Mouse (Mus musculus) 416B (cell line): ENCODE results near the gene Ripk4.

Source experiments
- DNase-seq: peaks from one replicate; pipeline ENCODE4 v3.0.0; 2011; ENCODE audit warnings: low read depth

Gene Ripk4

DNA sequence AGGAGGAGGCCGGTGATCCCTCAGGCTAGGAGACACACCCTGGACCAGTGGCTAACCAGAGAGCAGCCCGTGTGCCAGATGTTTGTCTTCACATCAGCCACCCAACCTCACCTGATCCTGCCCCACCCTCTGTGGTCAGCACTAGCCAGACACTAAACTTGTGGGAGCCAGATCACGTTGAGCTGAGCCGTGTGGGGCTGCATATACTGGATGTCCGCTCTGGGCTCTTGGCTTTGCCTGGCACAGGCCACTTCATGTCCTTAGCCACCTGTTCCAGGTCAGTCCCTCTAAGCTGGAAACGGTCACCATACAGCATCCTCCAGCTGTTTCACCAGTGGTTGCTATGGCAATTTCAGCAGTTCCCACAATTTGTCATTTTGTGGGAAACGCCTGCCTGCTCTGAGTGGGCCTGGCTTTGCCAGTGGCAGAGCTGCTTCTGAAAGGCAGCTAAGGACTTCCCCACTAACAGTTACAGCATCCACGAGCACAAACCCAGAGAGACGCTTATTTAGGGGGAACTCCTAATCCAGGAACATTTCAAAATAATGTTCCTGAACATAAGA, 28.7 kb downstream of the Ripk4 start:
- DNase-seq, result no peak

DNA sequence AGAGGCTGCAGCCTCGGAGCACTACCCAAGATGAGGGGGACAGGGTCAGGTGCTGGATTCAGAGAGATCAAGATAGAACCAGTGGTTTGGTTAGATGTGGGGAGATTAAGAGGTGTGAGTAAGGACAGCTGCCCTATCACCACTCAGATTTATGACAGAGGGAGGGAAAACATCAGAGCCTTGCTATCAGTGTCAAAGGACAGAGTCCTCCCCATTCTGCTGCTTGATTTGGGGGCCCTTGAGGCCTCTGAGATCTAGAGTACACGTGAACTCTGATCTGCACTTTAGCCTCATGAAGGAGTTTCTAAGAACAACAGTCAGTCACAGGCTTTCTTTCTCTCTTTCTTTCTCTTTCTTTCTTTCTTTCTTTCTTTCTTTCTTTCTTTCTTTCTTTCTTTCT, 30.0 kb downstream of the Ripk4 start:
- no peak for DNase-seq

DNA sequence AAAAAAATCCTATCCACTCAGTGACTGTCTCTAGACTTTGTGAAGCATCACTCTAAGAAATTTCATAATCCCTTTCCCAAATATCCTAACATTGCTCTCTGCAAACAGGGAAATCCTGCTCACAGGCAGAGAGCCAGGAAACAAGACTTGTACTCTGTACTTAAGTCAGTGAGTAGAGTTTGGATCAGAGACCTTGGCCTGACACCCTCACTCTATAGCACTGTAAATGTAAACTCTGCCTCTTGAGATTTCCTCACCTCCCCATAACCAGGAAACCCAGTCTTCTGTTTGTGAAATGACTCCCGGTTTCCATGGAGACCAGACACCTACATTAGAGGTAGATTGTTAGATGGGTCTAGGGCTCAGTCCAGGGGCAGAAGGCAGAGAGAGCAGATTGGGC, 33.3 kb downstream of the Ripk4 start:
- no peak for DNase-seq

DNA sequence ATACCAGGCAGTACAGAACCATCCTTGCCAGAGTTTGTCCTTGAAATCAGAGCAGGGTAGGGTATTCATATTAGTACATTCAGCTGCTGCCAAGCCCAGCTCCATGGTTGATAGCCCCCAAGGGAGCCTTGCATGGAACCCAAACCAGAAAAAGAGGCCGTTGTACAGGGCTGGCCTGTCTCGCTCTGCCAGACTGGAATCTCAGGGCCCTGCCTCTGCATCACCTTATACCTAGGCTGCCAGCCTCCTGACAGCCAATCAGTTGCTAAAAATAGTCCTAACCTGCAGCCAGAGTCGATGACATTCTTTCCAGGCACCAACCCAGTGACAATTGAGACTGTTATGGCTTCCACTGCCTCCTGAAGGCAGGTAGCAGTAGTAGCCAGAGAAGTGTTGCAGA, 37.2 kb downstream of the Ripk4 start:
- no peak for DNase-seq

DNA sequence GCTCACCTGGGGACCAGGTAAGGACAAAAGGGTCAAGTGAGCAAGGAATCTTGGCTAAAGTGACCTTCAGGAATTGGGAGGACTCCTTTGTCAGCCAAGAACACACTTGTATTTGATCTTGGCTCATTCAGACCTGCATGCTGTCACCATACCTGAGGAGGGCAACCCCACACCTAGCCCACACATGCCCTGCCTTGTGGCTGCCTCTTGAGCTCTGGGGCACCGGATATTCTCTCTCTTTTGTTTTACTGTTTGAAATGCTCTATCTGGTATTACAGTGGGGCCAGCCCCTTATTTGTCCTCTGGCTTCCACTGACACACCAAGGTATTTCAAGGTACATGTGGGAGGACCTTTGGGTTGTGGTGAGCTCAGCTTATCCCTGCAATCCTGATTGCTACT, 43.5 kb downstream of the Ripk4 start:
- DNase-seq, result no peak

DNA sequence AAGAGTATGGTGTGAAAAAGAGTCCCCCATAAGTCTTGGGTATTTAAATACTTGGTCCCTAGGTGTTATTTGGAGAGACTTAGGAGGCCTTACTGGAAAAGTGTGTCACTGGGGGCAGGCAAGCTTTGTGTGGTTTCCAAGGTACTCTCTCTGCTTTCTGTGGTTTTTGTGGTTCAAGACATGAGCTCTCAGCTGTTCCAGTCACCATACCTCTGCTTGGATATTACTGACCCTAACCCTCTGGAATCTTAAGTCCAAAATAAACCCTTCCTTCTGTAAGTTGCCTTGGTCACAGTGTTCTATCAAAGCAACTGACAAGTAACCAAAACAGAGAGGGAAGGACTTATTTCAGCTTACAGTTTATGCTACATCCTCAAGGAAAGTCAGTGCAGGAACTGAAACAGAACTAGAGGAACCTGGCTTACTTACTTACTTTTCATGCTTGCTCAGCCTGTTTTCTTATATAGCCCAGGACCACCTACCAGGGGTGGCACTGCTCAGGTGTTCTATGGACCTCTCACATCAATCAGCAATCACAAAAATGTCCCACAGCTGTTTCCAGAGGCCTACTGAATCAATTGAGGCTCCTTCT, 44.1 kb downstream of the Ripk4 start:
- DNase-seq, result peak; percentile 19

DNA sequence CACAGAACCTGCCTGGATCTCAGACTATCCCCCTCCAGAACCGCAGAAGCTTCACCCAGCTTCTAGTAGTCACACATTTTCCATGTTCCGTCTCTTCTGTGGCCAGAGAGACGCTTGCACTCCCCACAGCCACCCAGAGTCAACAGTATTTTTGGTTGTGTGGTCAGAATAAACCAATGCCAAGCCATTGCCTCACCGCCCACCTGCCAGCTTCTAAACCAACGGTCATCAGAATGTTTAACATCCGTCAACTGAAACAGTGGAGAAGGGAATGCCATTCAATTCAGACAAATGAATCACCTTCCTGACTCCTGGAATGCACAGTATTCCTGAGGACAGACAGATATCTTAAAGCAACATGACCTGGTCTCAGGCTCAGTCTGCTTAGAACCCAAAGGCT, 47.0 kb downstream of the Ripk4 start:
- DNase-seq, result peak; percentile 49

DNA sequence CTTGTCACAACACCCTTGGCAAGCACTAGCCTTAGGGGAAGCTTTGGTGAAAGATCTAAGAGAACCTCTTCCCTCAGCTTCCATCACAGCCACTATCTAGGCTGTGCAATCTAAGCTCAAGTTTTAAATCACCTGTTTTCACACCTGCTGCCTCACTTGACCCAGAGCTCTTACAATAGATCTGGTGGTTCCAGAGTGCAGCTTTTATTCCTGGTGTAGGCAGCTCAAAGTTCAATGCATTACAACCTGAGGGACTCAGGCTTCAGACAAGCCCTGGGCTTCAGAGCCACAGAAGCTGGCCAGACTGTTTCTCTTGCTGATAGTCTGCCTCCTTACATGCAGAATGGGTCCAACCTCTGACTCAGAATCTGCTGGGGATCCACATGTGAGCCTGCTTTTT, 51.5 kb downstream of the Ripk4 start:
- DNase-seq, result no peak

DNA sequence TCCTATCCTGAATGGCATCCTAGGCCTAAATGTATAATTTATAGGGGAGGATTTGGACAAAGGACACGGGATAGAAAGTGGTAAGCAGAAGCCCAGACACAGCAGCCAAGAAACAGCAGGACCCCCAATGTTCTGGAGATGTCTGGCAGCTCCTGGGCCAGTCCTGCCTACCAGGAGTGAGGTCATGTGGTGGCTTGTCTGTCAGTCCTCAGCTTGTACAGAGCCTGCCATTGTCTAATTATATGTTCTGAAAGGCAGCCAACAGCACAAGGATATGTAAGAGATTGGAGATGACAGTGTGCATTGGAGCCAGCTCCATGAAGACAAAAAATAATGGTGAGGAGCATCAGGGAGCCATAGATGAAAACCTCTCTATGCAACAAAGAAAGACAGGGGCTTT, 61.7 kb downstream of the Ripk4 start:
- no peak for DNase-seq

DNA sequence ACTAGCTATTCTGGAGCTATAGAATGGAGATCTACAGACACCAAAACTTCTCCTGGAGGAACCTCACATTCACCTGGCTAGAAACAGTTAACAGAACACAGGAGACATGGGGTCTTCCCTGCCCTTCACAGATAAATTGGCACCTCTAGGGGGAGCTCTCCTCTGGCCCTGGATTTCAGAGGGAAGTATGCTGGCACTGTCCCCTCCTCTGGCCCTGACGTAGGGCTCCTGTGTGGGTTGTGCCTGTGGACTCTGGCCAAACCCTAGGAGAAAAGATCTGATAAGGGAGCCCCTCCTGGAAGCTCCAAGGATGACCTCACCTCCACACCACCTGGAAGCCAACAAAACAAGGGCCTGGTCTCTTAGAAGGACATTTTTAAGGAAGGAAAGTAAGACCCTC, 65.8 kb downstream of the Ripk4 start:
- DNase-seq, result peak; percentile 64

DNA sequence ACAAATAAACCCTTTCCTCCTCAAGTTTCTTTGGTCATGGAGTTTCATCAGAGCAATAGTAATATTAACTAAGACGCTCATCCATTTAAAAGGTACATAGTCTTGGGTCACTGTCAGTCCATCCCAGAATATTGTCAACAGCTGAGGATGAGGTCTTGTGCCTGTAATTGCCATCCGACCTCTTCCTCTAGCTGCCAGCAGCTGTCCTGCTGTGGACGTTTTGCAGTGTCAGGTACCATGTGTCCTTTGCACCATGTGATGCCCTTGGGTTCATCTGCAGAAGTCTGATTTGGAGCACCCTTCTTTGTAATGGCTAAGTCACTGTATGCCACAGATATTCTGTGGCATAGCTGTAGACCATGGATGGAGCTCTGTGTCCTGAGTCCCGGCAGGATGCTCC, 67.9 kb downstream of the Ripk4 start:
- DNase-seq, result no peak
